Mouse (Mus musculus) heart, embryonic 15.5 days (tissue): ENCODE measurements around the gene Sh3bp4. TPM values are rescaled to one million over a fixed set of nuclear protein-coding genes. Genes with fewer than 3 reads are reported as not detected.
A peak's percentile ranks its signal among the peaks of the same experiment; 100 is the strongest.

ENCODE experiments used
- ATAC-seq: fragments of 200-750 bp; cut with Nextera tagmentation; replicated peaks from 2 replicates; pipeline ENCODE4 v1.8.0; 2017; ENCODE audit warnings: low read depth, moderate TSS enrichment; ENCODE audit not compliant: insufficient number of reproducible peaks, insufficient read depth, low FRiP score
- H3K27ac ChIP-seq: fragments of 300-500 bp; sonication (generic); 2 replicates; pipeline ENCODE4 v1.5.1; 2015; ENCODE audit warnings: mild to moderate bottlenecking, inconsistent platforms
- H3K27me3 ChIP-seq: fragments of 300-500 bp; sonication (generic); 2 replicates; pipeline ENCODE4 v1.6.1; 2015; ENCODE audit warnings: inconsistent platforms
- H3K36me3 ChIP-seq: fragments of 300-500 bp; sonication (generic); 2 replicates; pipeline ENCODE4 v1.6.1; 2015; ENCODE audit warnings: mild to moderate bottlenecking, inconsistent platforms
- H3K4me1 ChIP-seq: fragments of 300-500 bp; sonication (generic); replicated peaks from 2 replicates; pipeline ENCODE4 v1.6.1; 2015; ENCODE audit warnings: inconsistent platforms
- H3K4me2 ChIP-seq: fragments of 300-500 bp; sonication (generic); 2 replicates; pipeline ENCODE4 v1.6.1; 2015; ENCODE audit warnings: inconsistent platforms, mild to moderate bottlenecking, moderate library complexity
- H3K4me3 ChIP-seq: fragments of 300-500 bp; sonication (generic); 2 replicates; pipeline ENCODE4 v1.5.1; 2015; ENCODE audit warnings: mild to moderate bottlenecking, inconsistent platforms
- H3K9ac ChIP-seq: fragments of 300-500 bp; sonication (generic); 2 replicates; pipeline ENCODE4 v1.6.1; 2015; ENCODE audit warnings: mild to moderate bottlenecking, inconsistent platforms
- H3K9me3 ChIP-seq: fragments of 300-500 bp; sonication (generic); replicated peaks from 2 replicates; pipeline ENCODE4 v1.6.1; 2016; ENCODE audit warnings: inconsistent platforms
- WGBS: fragments of 180-500 bp; shearing (Covaris S2); methylation state at CpG from one replicate; pipeline ENCODE4 v1.1.7; 2015; ENCODE audit warnings: mixed read lengths; 5-methylcytosine and 5-hydroxymethylcytosine counted together
- polyA plus RNA-seq: library from polyadenylated mRNA; unstranded; fragments of >200 nt; fragmentation: Nextera tagmentation; extraction: Ambion mirVana; gene quantifications from 2 replicates; pipeline ENCODE4 v1.2.1, GENCODE M21; 2015

Gene Sh3bp4
- polyA plus RNA-seq, 1 experiment from 2014 or later, result 21.2 TPM

- Histone ChIP-seq H3K9me3 (no peaks in the 10 kb centered on the region), H3K4me2 (no peak overlapping the region), H3K4me3 (no peak overlapping the region), H3K36me3 (no peaks in the 10 kb centered on the region), H3K27me3 (no peaks in the 10 kb centered on the region), H3K9ac (no peak overlapping the region), H3K4me1 (peaks cover 77% of the 10 kb centered on the region), H3K27ac (peak overlapping the region; percentile 47)
- ATAC-seq, result no peak; the same call in 1 of the 2 replicates
- 59% methylated on average over 1 of the region's 1 CpGs for WGBS
Observed at GRCm38 (mm10) chr1:89112544-89112943, 42.3 kb downstream of the Sh3bp4 start.

GRCm38 (mm10) chr1:89113731-89114130 lies 43.5 kb downstream of the Sh3bp4 start:
- H3K4me2 ChIP-seq, result no peak overlapping the region
- H3K9ac ChIP-seq, result no peak overlapping the region
- no peak overlapping the region for H3K4me3 ChIP-seq
- H3K9me3 ChIP-seq, result no peaks in the 10 kb centered on the region
- no peaks in the 10 kb centered on the region for H3K27me3 ChIP-seq
- H3K27ac ChIP-seq, result no peak overlapping the region
- WGBS, result 89% methylated on average over 3 of the region's 3 CpGs
- ATAC-seq, result no peak
- no peaks in the 10 kb centered on the region for H3K36me3 ChIP-seq
- H3K4me1 ChIP-seq, result peaks cover 75% of the 10 kb centered on the region

GRCm38 (mm10) chr1:89117062-89117461 lies 46.8 kb downstream of the Sh3bp4 start:
- H3K36me3 ChIP-seq, result no peaks in the 10 kb centered on the region
- H3K4me1 ChIP-seq, result peaks cover 82% of the 10 kb centered on the region
- no peak overlapping the region for H3K9ac ChIP-seq
- no peak overlapping the region for H3K4me2 ChIP-seq
- no peak overlapping the region for H3K4me3 ChIP-seq
- 74% methylated on average over 5 of the region's 5 CpGs for WGBS
- no peak overlapping the region for H3K27ac ChIP-seq
- no peak for ATAC-seq
- H3K9me3 ChIP-seq, result no peaks in the 10 kb centered on the region
- H3K27me3 ChIP-seq, result no peaks in the 10 kb centered on the region

- Histone ChIP-seq H3K4me3 (no peak overlapping the region), H3K9me3 (no peaks in the 10 kb centered on the region), H3K27ac (no peak overlapping the region), H3K4me2 (no peak overlapping the region), H3K4me1 (peaks cover 86% of the 10 kb centered on the region), H3K36me3 (no peaks in the 10 kb centered on the region), H3K27me3 (no peaks in the 10 kb centered on the region), H3K9ac (no peak overlapping the region)
- ATAC-seq, result no peak
- WGBS, result 80% methylated on average over 3 of the region's 3 CpGs
Observed at GRCm38 (mm10) chr1:89118076-89118475, 47.9 kb downstream of the Sh3bp4 start.

- H3K27me3 ChIP-seq, result no peaks in the 10 kb centered on the region
- H3K4me1 ChIP-seq, result peaks cover 89% of the 10 kb centered on the region
- H3K9me3 ChIP-seq, result no peaks in the 10 kb centered on the region
- 0 out of 2 replicates have a peak overlapping the region, but pooled peaks have one; percentile 11 for H3K27ac ChIP-seq
- no peak overlapping the region for H3K9ac ChIP-seq
- ATAC-seq, result no peak
- H3K4me2 ChIP-seq, result no peak overlapping the region
- H3K36me3 ChIP-seq, result no peaks in the 10 kb centered on the region
- no peak overlapping the region for H3K4me3 ChIP-seq
- WGBS, result 82% methylated on average over 5 of the region's 5 CpGs
Observed at GRCm38 (mm10) chr1:89118836-89119235, 48.6 kb downstream of the Sh3bp4 start.

GRCm38 (mm10) chr1:89120290-89120689 lies 50.1 kb downstream of the Sh3bp4 start:
- Histone ChIP-seq H3K27ac (peak overlapping the region; percentile 74), H3K27me3 (no peaks in the 10 kb centered on the region), H3K4me1 (peaks cover 93% of the 10 kb centered on the region), H3K9me3 (no peaks in the 10 kb centered on the region), H3K9ac (no peak overlapping the region), H3K36me3 (no peaks in the 10 kb centered on the region), H3K4me2 (peak overlapping the region; percentile 6; the same call in 1 of the 2 replicates), H3K4me3 (no peak overlapping the region)
- 18% methylated on average over 4 of the region's 4 CpGs for WGBS
- peak; percentile 64; the same call in 1 of the 2 replicates for ATAC-seq

- Histone ChIP-seq H3K36me3 (no peaks in the 10 kb centered on the region), H3K9me3 (no peaks in the 10 kb centered on the region), H3K4me3 (no peak overlapping the region), H3K4me1 (peaks cover 83% of the 10 kb centered on the region), H3K4me2 (peak overlapping the region; percentile 21), H3K9ac (no peak overlapping the region), H3K27me3 (no peaks in the 10 kb centered on the region), H3K27ac (peak overlapping the region; percentile 74)
- ATAC-seq, result no peak
- WGBS, result 17% methylated on average over 8 of the region's 8 CpGs
Observed at GRCm38 (mm10) chr1:89121466-89121865, 51.3 kb downstream of the Sh3bp4 start.

GRCm38 (mm10) chr1:89122376-89122775 lies 52.2 kb downstream of the Sh3bp4 start:
- 46% methylated on average over 5 of the region's 5 CpGs for WGBS
- Histone ChIP-seq H3K4me2 (no peak overlapping the region), H3K9me3 (no peaks in the 10 kb centered on the region), H3K27me3 (no peaks in the 10 kb centered on the region), H3K4me1 (peaks cover 74% of the 10 kb centered on the region), H3K4me3 (no peak overlapping the region), H3K36me3 (no peaks in the 10 kb centered on the region), H3K27ac (peak overlapping the region; percentile 74), H3K9ac (no peak overlapping the region)
- ATAC-seq, result no peak

GRCm38 (mm10) chr1:89124076-89124475 lies 53.9 kb downstream of the Sh3bp4 start:
- WGBS, result 59% methylated on average over 7 of the region's 7 CpGs
- Histone ChIP-seq H3K27ac (0 out of 2 replicates have a peak overlapping the region, but pooled peaks have one; percentile 13), H3K36me3 (no peaks in the 10 kb centered on the region), H3K4me1 (peaks cover 63% of the 10 kb centered on the region), H3K27me3 (no peaks in the 10 kb centered on the region), H3K9me3 (no peaks in the 10 kb centered on the region), H3K9ac (no peak overlapping the region), H3K4me3 (no peak overlapping the region), H3K4me2 (no peak overlapping the region)
- ATAC-seq, result no peak

GRCm38 (mm10) chr1:89127163-89127562 lies 56.9 kb downstream of the Sh3bp4 start:
- H3K36me3 ChIP-seq, result no peaks in the 10 kb centered on the region
- no peak overlapping the region for H3K4me3 ChIP-seq
- 96% methylated on average over 3 of the region's 3 CpGs for WGBS
- ATAC-seq, result no peak
- H3K9ac ChIP-seq, result no peak overlapping the region
- H3K27ac ChIP-seq, result no peak overlapping the region
- H3K9me3 ChIP-seq, result no peaks in the 10 kb centered on the region
- no peaks in the 10 kb centered on the region for H3K27me3 ChIP-seq
- no peak overlapping the region for H3K4me2 ChIP-seq
- peaks cover 52% of the 10 kb centered on the region for H3K4me1 ChIP-seq

- no peak overlapping the region for H3K4me3 ChIP-seq
- no peak overlapping the region for H3K4me2 ChIP-seq
- no peak for ATAC-seq
- no peaks in the 10 kb centered on the region for H3K9me3 ChIP-seq
- H3K27me3 ChIP-seq, result no peaks in the 10 kb centered on the region
- no peak overlapping the region for H3K9ac ChIP-seq
- H3K4me1 ChIP-seq, result peaks cover 42% of the 10 kb centered on the region
- peak overlapping the region; percentile 83 for H3K27ac ChIP-seq
- H3K36me3 ChIP-seq, result no peaks in the 10 kb centered on the region
- 77% methylated on average over 6 of the region's 6 CpGs for WGBS
Observed at GRCm38 (mm10) chr1:89130429-89130828, 60.2 kb downstream of the Sh3bp4 start.

- no peak overlapping the region for H3K4me2 ChIP-seq
- H3K27me3 ChIP-seq, result no peaks in the 10 kb centered on the region
- H3K4me3 ChIP-seq, result no peak overlapping the region
- 0 out of 2 replicates have a peak, but pooled peaks have one; percentile 23 for ATAC-seq
- no peaks in the 10 kb centered on the region for H3K9me3 ChIP-seq
- H3K27ac ChIP-seq, result peak overlapping the region; percentile 83
- H3K36me3 ChIP-seq, result no peaks in the 10 kb centered on the region
- peaks cover 49% of the 10 kb centered on the region for H3K4me1 ChIP-seq
- no peak overlapping the region for H3K9ac ChIP-seq
- WGBS, result 57% methylated on average over 14 of the region's 14 CpGs
Observed at GRCm38 (mm10) chr1:89131018-89131540, 60.9 kb downstream of the Sh3bp4 start.
